9 mouse cellular contexts compared by ENCODE assay signal in the genomic region with DNA sequence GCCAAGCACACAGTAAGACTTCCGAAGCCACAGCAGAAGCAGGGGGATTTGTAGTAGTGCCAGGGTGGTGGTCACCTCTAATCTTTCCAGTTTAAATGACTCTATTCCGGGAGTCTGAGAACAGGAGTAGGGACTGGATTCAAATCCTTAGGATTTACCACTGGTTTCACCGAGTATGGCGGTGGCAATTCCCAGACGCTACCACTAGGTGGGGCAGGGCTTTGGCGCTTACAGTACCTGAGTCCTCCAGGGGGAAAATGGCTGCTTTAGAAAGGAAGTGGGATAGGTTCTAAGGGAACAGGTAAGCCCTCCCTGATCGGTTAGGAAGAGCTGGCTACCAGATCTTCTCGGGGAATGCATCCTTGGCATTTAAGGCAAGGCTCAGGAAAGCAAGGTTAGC. TPM values are rescaled to one million over a fixed set of nuclear protein-coding genes. Genes with fewer than 3 reads are reported as not detected.
A peak's percentile ranks its signal among the peaks of the same experiment; 100 is the strongest.
DNase-seq lines count a peak whose midpoint lies in the region; ATAC-seq lines count a peak whose summit lies in the region.
"Had no signal": no experiment of that assay in that cellular context is flagged by ENCODE, and none has a peak within 500 bp of the region (broad histone marks: within the 10 kb centered on the region; RNA-seq: fewer than 3 reads in every experiment).

No protein-coding gene starts in this region.

- 39% methylated on average over 8 of the region's 8 CpGs for WGBS in embryonic facial prominence, embryonic 10.5 days

- no peak overlapping the region for H3K4me3 ChIP-seq in embryonic facial prominence, embryonic 10.5 days
- H3K4me3 ChIP-seq: myocyte had no signal

- no peak for ATAC-seq in CD4-positive, CD25-positive, alpha-beta regulatory T cell, adult 4 months

- no peaks in the 10 kb centered on the region for H3K4me1 ChIP-seq in embryonic facial prominence, embryonic 10.5 days

- no peaks in the 10 kb centered on the region for H3K9me3 ChIP-seq in embryonic facial prominence, embryonic 10.5 days

- intact Hi-C loops in left cerebral cortex, postnatal 25 days (cut with DNase I) = no loop called here

- no peaks in the 10 kb centered on the region for H3K36me3 ChIP-seq in embryonic facial prominence, embryonic 10.5 days (replicated peaks)

- H3K27ac ChIP-seq in embryonic facial prominence, embryonic 10.5 days (replicated peaks) = no peak overlapping the region

- peak; percentile 67 for DNase-seq in CD4-positive, CD25-positive, alpha-beta regulatory T cell, adult 2 months (ENCODE audit: low read depth, low spot score)
- DNase-seq in kidney, postnatal 14 days = peak; percentile 21
- DNase-seq in kidney, adult 18-20 months = no peak
- DNase-seq in MEL-GATA-1-ER (ENCODE audit: extremely low read depth, low read depth) = peak; percentile 19
- peak; percentile 58 for DNase-seq in embryonic facial prominence, embryonic 10.5 days (ENCODE audit: low spot score)
- DNase-seq in retina, embryonic 14.5 days (ENCODE audit: low spot score) = peak; percentile 63
- DNase-seq in left cerebral cortex, postnatal 25 days (ENCODE audit: low spot score in 2 of 2) = no peak

- H3K27me3 ChIP-seq in embryonic facial prominence, embryonic 10.5 days (replicated peaks; ENCODE audit: low read depth, poor library complexity, severe bottlenecking) = no peaks in the 10 kb centered on the region

RNA-seq across cellular contexts. Expression of a gene that starts 17.5 kb away (rescaled TPM):
- polyA plus RNA-seq in CD4-positive, CD25-positive, alpha-beta regulatory T cell, adult 4 months (2017; shearing (Covaris generic)) = not detected
- 0.07 and 0.18 TPM in 2 replicates for polyA plus RNA-seq in embryonic facial prominence, embryonic 10.5 days (2016; fragmentation: Nextera tagmentation; extraction: Ambion mirVana)
- under 1 TPM; 0.18 to 0.30 TPM for total RNA-seq in left cerebral cortex, postnatal 25 days (2021)
- polyA plus RNA-seq: myocyte had no signal

Comparison
In these comparisons a context has a peak if more than half of its experiments do, and no peak if none do; other contexts are left out.
1. DNase-seq: peak in CD4-positive, CD25-positive, alpha-beta regulatory T cell, adult 2 months (single experiment), kidney, postnatal 14 days (single experiment), MEL-GATA-1-ER (single experiment), embryonic facial prominence, embryonic 10.5 days (single experiment) and retina, embryonic 14.5 days (single experiment); none in kidney, adult 18-20 months (single experiment) and left cerebral cortex, postnatal 25 days (0 of 2).